Mouse (Mus musculus) heart, postnatal 10 days (tissue): ENCODE results near the gene Rab31. TPM values are rescaled to one million over a fixed set of nuclear protein-coding genes. Genes with fewer than 3 reads are reported as not detected.
A peak's percentile ranks its signal among the peaks of the same experiment; 100 is the strongest.

ENCODE experiments used
- DNase-seq, 2 experiments: peaks; one replicate each; pipeline ENCODE4 v3.0.0; 2021
- intact Hi-C: fragments of 180-260 bp; cut with DNase I; formaldehyde crosslinking; loops from one replicate; pipeline ENCODE4 v1.15.1; 2025
- total RNA-seq, 2 experiments: library from RNA; stranded (reverse); gene quantifications; 2 replicates each; pipeline ENCODE4 v1.2.3; 2021

Gene Rab31
- total RNA-seq, 2 experiments from 2014 or later: 42.9 to 46.5 TPM

GRCm38 (mm10) chr17:65742245-65742905 lies 30.2 kb downstream of the Rab31 start:
- DNase-seq: no peak
- intact Hi-C loops: no loop called here

DNA sequence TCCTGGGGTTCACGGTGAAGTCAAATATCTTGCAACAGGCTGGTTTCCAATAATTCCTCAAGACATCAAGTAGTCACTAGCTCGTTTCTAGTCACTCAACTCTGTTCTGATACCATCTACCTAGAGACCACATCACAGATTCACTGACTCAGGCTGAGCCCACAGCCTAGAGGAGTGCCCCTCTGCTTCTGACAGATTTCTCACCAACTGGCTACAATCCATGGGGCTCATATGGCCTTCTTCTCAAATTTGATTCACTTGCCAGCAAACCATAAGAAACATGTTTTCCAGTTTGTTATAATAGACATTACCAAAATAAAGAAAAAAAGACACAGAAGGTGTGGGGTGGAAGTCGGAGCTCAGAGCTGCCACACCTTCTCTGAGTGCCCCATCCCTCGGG lies 31.0 kb downstream of the Rab31 start:
- DNase-seq: no peak
- intact Hi-C loops: no loop called here

DNA sequence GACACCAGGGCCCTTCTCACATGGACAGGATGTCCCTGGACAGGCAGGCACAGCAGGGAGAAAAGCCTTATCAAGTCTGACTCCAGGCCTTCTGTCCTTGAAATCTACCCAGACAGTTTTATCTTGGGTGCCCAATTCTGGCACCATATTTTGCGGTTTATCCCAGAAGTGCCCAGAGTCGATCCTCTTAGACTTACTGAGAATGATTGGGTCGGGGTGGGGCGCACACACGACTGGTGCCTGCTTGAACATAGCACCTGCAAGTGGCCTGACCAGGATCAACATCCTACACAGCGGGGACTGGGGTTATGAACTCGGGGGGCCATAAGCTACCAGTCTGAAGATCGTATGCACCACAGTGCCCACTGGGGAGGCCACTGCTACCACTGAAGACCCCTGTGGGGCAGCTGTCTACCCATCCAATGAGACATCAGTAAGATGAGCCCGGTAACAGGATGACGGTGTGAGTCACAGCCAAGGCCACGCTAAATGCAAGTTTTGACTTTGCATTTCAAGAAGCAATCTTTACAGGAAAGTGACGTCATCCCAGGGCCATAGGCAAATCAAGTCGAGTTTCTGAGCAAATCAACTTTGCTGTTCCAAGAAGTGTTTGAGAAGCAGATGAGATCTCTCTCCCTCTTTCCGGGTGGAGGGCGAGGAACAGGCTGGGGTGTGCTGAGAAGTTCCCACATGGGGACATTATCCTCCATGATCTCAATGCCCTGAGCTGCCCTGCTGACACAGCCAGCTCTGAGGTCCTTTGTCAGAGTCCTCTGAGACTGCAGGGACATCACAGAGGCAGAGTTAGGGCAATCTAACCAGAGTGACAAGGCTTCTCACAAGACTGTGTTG lies 32.5 kb downstream of the Rab31 start:
- intact Hi-C loops: no loop called here
- DNase-seq: no peak

DNA sequence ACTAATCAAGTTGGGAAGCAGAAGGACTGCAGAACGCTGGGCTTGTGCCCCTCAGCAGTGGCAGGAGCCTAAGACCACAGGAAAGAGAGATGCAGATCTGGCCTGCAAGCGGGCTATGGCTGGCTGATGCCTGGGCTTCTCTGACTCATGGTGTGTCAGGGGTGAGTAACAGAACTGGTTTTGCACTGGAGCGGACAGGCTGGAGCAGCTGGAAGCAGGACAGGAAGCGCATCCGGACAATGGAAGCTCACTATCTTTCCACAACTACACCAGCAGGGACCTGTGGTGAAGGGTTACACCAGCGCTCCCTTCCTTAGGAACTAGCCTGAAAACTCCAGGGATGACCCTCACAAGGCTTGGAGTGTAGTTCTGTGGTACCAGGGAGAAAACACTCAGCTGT lies 34.9 kb downstream of the Rab31 start:
- intact Hi-C loops: no loop called here

DNA sequence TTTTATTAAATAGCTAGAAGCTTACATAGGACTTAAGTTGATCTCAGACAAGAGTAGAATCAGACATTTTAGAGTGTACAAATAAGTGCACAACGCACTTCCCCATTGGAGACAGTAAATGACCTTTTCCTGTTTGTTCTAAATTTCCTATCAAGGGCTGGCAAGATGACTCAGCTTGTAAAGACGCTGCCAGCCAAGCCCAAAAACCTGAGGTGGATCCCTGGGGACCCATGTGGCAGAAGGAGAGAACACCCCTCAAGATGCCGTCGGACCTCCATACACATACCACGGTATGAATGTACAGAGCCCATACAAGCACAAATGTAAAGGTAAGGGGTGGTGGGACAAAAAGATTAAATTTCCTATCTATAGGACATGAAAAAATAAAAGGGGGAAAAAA lies 35.4 kb downstream of the Rab31 start:
- no peak for DNase-seq
- intact Hi-C loops: no loop called here

More for the DNA sequence above, 34.9 kb downstream of the Rab31 start:
- DNase-seq: peak; percentile 48 to 56

GRCm38 (mm10) chr17:65735088-65735487 lies 37.5 kb downstream of the Rab31 start:
- DNase-seq: no peak

GRCm38 (mm10) chr17:65732666-65733065 lies 39.9 kb downstream of the Rab31 start:
- peak in 1 of 2 experiments; percentile 25 for DNase-seq
- intact Hi-C loops: no loop called here

More at GRCm38 (mm10) chr17:65735088-65735487, 37.5 kb downstream of the Rab31 start:
- intact Hi-C loops: no loop called here

- no peak for DNase-seq
- intact Hi-C loops: no loop called here
Observed at GRCm38 (mm10) chr17:65731710-65732109, 40.8 kb downstream of the Rab31 start.

DNA sequence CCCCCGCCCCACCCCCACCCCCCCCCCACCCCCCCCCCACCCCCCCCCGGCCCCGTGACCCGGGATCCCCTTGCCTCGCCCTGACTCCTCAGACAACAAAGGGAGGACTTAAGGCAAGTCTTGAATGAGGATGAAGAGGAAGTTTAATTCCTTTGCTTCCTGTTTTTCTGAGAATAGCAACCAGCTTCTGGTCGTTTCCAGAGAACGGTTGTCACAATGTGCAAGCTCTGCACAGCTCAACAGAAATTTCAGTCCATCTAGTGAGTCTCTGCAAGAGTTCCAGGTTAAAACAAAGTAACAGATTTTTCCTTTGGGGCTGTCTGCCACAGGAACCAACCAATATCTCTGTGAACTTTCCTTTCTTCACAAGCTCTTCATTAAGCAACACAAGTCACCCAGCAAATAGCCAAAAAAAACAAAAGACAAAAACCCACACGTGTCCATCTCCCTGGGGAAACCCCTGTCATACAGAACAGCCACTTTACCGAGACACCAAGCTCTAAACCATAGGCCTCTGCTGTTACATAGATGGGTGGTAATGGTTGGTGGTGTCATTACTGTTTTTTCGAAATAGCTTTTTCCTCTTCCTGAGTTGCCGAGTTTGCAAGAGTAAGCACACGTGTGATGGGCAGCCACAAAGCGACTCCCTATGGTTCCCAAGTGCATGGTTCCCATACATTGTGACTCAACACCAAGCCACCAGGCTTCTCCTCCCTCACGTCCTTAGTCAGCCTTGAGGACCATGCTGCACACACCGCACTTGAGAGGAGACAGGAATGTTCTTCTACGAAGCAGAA lies 42.4 kb downstream of the Rab31 start:
- intact Hi-C loops: no loop called here
- peak in 1 of 2 experiments; percentile 50 for DNase-seq

GRCm38 (mm10) chr17:65726755-65727154 lies 45.8 kb downstream of the Rab31 start:
- DNase-seq: no peak

GRCm38 (mm10) chr17:65726274-65726673 lies 46.3 kb downstream of the Rab31 start:
- DNase-seq: no peak
- intact Hi-C loops: no loop called here

More at GRCm38 (mm10) chr17:65726755-65727154, 45.8 kb downstream of the Rab31 start:
- intact Hi-C loops: no loop called here

DNA sequence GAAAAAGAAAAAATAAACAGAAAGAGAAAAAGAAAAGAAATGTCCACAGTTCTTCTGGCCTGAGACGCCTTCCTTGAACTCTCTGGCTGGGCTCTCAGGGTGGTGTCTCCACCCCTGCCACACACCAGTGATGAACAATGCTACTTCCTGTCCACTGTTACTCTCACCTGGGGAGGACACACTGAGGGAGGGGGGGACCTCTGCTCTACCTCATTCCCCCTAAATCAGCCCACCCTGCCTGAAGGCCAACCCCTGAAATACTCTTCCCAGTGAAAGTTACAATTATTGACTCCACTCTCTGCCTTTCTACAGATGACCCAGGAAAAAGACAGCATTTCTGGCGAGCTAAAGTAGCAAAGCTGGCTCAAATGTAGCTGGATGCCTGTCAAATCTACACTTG lies 46.7 kb downstream of the Rab31 start:
- DNase-seq: no peak
- intact Hi-C loops: no loop called here

GRCm38 (mm10) chr17:65725381-65725780 lies 47.2 kb downstream of the Rab31 start:
- intact Hi-C loops: no loop called here

DNA sequence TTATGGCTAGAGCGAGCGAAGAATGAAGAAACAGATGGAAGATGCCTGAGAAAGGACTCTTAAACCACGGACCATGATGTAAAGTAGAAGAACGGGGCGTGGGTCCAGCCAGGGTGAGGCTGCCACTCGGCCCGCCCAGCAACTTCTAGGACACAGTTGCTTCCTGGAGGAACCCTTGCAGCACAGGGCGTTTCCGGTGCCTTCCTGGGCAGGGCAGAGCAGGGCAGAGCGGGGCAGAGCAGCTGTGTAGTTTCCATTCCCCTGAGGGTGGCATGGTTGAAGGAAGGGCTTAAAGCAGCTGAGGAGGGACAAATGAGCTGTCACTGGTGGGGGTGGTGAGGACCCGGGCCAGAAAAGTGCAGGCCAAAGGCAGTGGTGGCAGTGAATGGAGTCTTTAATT lies 48.3 kb downstream of the Rab31 start:
- intact Hi-C loops: no loop called here
- DNase-seq: no peak

More at GRCm38 (mm10) chr17:65725381-65725780, 47.2 kb downstream of the Rab31 start:
- no peak for DNase-seq

DNA sequence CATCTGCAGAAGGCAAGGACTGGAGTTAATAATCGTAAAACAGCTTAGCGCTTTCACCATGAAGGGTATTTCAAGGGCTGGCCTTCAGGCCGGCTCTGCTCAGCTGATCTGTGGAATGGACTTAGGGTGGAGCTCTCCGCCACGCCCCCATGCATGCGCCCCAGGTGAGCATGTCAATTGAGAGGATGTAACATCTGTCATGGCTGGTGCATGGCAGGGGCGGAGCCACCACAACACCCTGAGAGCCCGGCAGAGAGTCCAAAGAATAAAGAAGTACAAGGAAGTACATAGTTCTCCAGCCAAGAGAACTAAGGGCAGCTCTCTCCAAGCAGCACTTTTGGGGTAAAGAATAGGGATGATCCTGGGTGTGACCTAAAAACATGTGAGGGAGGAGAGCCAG lies 48.9 kb downstream of the Rab31 start:
- no peak for DNase-seq
- intact Hi-C loops: no loop called here

GRCm38 (mm10) chr17:65721330-65721729 lies 51.2 kb downstream of the Rab31 start:
- intact Hi-C loops: no loop called here
- DNase-seq: no peak

DNA sequence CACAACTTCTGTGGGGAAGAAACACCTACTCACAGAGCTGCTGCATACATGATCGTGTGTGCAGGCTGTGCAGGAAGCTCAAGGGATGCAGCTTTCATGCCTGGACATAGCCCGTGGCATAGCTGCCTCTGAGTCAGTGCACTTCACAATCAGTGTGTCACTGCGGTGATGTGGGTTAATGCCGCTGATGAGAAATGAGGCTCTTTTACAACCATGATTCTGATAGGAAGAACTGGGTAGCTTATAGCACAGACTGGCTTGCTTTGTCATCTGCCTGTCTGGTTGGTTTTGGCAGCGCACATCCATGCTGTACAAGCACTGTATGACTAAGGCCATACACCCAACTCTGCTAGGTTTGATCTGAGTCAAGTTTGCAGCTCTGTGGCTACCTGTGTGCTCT lies 52.7 kb downstream of the Rab31 start:
- DNase-seq: no peak
- intact Hi-C loops: no loop called here

- intact Hi-C loops: no loop called here
- DNase-seq: no peak
Observed at GRCm38 (mm10) chr17:65718578-65718977, 54.0 kb downstream of the Rab31 start.

GRCm38 (mm10) chr17:65717658-65718199 lies 54.8 kb downstream of the Rab31 start:
- intact Hi-C loops: no loop called here
- DNase-seq: no peak

DNA sequence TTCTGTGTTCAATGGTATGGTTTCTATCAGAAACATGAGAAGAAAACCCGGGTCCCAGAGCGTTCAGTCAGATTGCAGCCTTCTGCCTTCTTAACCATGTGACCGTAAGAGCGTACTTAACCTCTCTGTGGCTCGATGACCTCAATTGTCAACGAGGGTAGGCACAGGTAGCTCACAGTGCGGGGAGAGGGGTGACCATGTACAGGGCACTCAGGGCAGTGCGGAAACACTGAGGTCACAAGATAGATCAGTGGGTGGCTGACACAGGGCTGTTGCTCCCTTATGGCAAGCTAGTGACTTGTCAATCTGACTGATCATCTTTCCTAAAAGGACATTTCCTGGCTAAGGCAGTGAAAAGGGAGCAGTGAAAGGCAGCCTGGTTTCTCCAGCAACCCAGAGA lies 58.5 kb downstream of the Rab31 start:
- intact Hi-C loops: no loop called here
- DNase-seq: no peak
